In genomic region chr17:84145826-84146287, GRCm38 (mm10) we compare ENCODE assay signal across 8 mouse cellular contexts. TPM values are rescaled to one million over a fixed set of nuclear protein-coding genes. Genes with fewer than 3 reads are reported as not detected.
A peak's percentile ranks its signal among the peaks of the same experiment; 100 is the strongest.
DNase-seq lines count a peak whose midpoint lies in the region; ATAC-seq and TF ChIP-seq lines count a peak whose summit lies in the region.

No protein-coding gene starts in this region.

- no peaks in the 10 kb centered on the region for H3K79me2 ChIP-seq in liver, adult 2 months (ENCODE audit: control insufficient read depth, insufficient read depth, low read length)

- H3K27me3 ChIP-seq in erythroblast, embryonic 14.5 days (ENCODE audit: control insufficient read depth), result no peaks in the 10 kb centered on the region
- no peaks in the 10 kb centered on the region for H3K27me3 ChIP-seq in heart, embryonic 16.5 days (ENCODE audit: control insufficient read depth, insufficient read depth, low read length)
- no peaks in the 10 kb centered on the region for H3K27me3 ChIP-seq in liver, adult 2 months (ENCODE audit: control insufficient read depth, insufficient read depth, low read length)
- no peaks in the 10 kb centered on the region for H3K27me3 ChIP-seq in small intestine, adult 2 months (ENCODE audit: control insufficient read depth, insufficient read depth, low read length)

- 31% methylated on average over 10 of the region's 10 CpGs for WGBS in heart, embryonic 16.5 days
- WGBS in liver, adult 2 months, result 48% methylated on average over 10 of the region's 10 CpGs
- 17% methylated on average over 10 of the region's 10 CpGs for WGBS in small intestine, adult 2 months

- TF ChIP-seq CTCF in liver, adult 2 months (IDR thresholded peaks at IDR 0.05; ENCODE audit: low read depth, low read length), result no peak
- no peak for TF ChIP-seq CTCF in small intestine, adult 2 months (IDR thresholded peaks at IDR 0.05; ENCODE audit: extremely low read depth, insufficient read length, insufficient replicate concordance, low read depth, low read length)

- peaks cover 98% of the 10 kb centered on the region for H3K4me1 ChIP-seq in erythroblast, embryonic 14.5 days (ENCODE audit: control insufficient read depth)
- H3K4me1 ChIP-seq in heart, embryonic 16.5 days (ENCODE audit: control insufficient read depth, insufficient read depth, low read length), result peaks cover 48% of the 10 kb centered on the region
- H3K4me1 ChIP-seq in liver, adult 2 months (ENCODE audit: control insufficient read depth, insufficient read depth, low read length), result peaks cover 13% of the 10 kb centered on the region; the same call in 1 of the 2 replicates
- peaks cover 56% of the 10 kb centered on the region for H3K4me1 ChIP-seq in small intestine, adult 2 months (ENCODE audit: control insufficient read depth, insufficient read depth, insufficient read length, low read length)

- peaks cover 10% of the 10 kb centered on the region for H3K36me3 ChIP-seq in erythroblast, embryonic 14.5 days (ENCODE audit: control insufficient read depth)
- H3K36me3 ChIP-seq in heart, embryonic 16.5 days (ENCODE audit: control insufficient read depth, insufficient read depth), result no peaks in the 10 kb centered on the region
- H3K36me3 ChIP-seq in liver, adult 2 months (ENCODE audit: control insufficient read depth, insufficient read depth, low read length), result no peaks in the 10 kb centered on the region
- no peaks in the 10 kb centered on the region for H3K36me3 ChIP-seq in small intestine, adult 2 months (ENCODE audit: control insufficient read depth, insufficient read depth, low read length)

- H3K27ac ChIP-seq in heart, embryonic 16.5 days (ENCODE audit: low read length), result peak overlapping the region; percentile 69
- peak overlapping the region; percentile 60 for H3K27ac ChIP-seq in liver, adult 2 months (replicated peaks; ENCODE audit: insufficient read depth, low read depth, low read length)
- peak overlapping the region; percentile 74 for H3K27ac ChIP-seq in small intestine, adult 2 months (ENCODE audit: insufficient read depth, low read depth, low read length)

- no peak for ATAC-seq in erythroblast, adult 5-6 weeks (replicated peaks; ENCODE audit: low FRiP score, poor library complexity, severe bottlenecking)
- peak; percentile 24; the same call in 1 of the 2 replicates for ATAC-seq in heart, embryonic 16.5 days (replicated peaks; ENCODE audit: extremely low read depth, insufficient read depth, low FRiP score)

- H3K9ac ChIP-seq in heart, embryonic 16.5 days (ENCODE audit: low read length), result peak overlapping the region; percentile 7; the same call in 1 of the 2 replicates
- peak overlapping the region; percentile 35; the same call in 1 of the 2 replicates for H3K9ac ChIP-seq in liver, adult 2 months (ENCODE audit: low read depth, low read length)

- 0 out of 2 replicates have a peak overlapping the region, but pooled peaks have one; percentile 4 for H3K4me2 ChIP-seq in heart, embryonic 16.5 days (ENCODE audit: low read depth, low read length)

- TF ChIP-seq POLR2A in liver, adult 2 months (IDR thresholded peaks at IDR 0.05; ENCODE audit: extremely low read depth, insufficient read depth, low read length), result no peak
- TF ChIP-seq POLR2A in small intestine, adult 2 months (IDR thresholded peaks at IDR 0.05; ENCODE audit: low read depth, low read length), result no peak

- peak; percentile 46 for DNase-seq in adrenal gland, postnatal 10 days
- peak; percentile 32 for DNase-seq in liver, adult 2 months (ENCODE audit: extremely low read depth, low read depth, low spot score)
- no peak for DNase-seq in adipocyte (ENCODE audit: low spot score)
- no peak for DNase-seq in ovary, postnatal 14 days (ENCODE audit: low spot score)

- peak overlapping the region; percentile 58 for H3K4me3 ChIP-seq in erythroblast, embryonic 14.5 days (replicated peaks)
- H3K4me3 ChIP-seq in heart, embryonic 16.5 days (ENCODE audit: low read length), result no peak overlapping the region
- H3K4me3 ChIP-seq in liver, adult 2 months (ENCODE audit: insufficient read depth, low read depth, low read length), result no peak overlapping the region
- no peak overlapping the region for H3K4me3 ChIP-seq in small intestine, adult 2 months (ENCODE audit: low read depth, low read length)

- H3K9me3 ChIP-seq in erythroblast, embryonic 14.5 days (ENCODE audit: control insufficient read depth, low read length), result no peaks in the 10 kb centered on the region
- H3K9me3 ChIP-seq in heart, embryonic 16.5 days (replicated peaks; ENCODE audit: control insufficient read depth, low read length), result no peaks in the 10 kb centered on the region

RNA-seq across cellular contexts. Expression of gene Zfp36l2, which starts 41.9 kb away (rescaled TPM):
- polyA plus RNA-seq in erythroblast, embryonic 14.5 days (2012), result 6.6 and 7.9 TPM in 2 replicates
- total RNA-seq in erythroblast, adult 5-6 weeks (2015; ENCODE audit: low replicate concordance), result 50.2 and 57.8 TPM in 2 replicates
- total RNA-seq in erythroblast, adult 5-6 weeks (2017; ENCODE audit: low replicate concordance), result 23.0 and 25.8 TPM in 2 replicates
- 100 to 1,000 TPM in 1 of 2 experiments, 10 to 100 TPM in 1; 67.0 to 122 TPM for total RNA-seq in adrenal gland, postnatal 10 days (2021)
- polyA plus RNA-seq in heart, embryonic 16.5 days (2015; fragmentation: Nextera tagmentation; extraction: Ambion mirVana), result 5.9 and 7.7 TPM in 2 replicates
- total RNA-seq in liver, adult 2 months (2014; rRNA removed), result 18.7 and 22.3 TPM in 2 replicates
- polyA plus RNA-seq in liver, adult 2 months (2012; rRNA removed), result 17.3 and 26.5 TPM in 2 replicates
- polyA plus RNA-seq in small intestine, adult 2 months (2012; rRNA removed), result 124 and 220 TPM in 2 replicates

Comparison
In these comparisons a context has a peak if more than half of its experiments do, and no peak if none do; other contexts are left out.
1. DNase-seq: peak in adrenal gland, postnatal 10 days (single experiment) and liver, adult 2 months (single experiment); none in adipocyte (single experiment) and ovary, postnatal 14 days (single experiment).
2. Peak in every context shown above with its lines, with median percentiles within 50 percentile points of each other: H3K27ac ChIP-seq.